Mouse (Mus musculus) kidney, adult 2 months (tissue): ENCODE measurements around the gene Lmo7.

Experiments used
- CTCF ChIP-seq: fragments of 200-500 bp; conservative IDR thresholded peaks from 2 replicates; pipeline ENCODE4 v1.5.1; 2011; ENCODE audit warnings: low read depth, mild to moderate bottlenecking, control low read depth, low read length, moderate library complexity, mixed read lengths; ENCODE audit not compliant: insufficient read depth, insufficient read length
- POLR2A ChIP-seq: fragments of 200-500 bp; IDR thresholded peaks from one replicate; pipeline ENCODE4 v1.6.1; 2011; ENCODE audit warnings: low read depth, low read length, control low read depth

- TF ChIP-seq POLR2A (no peak), CTCF (no peak)
Observed at GRCm38 (mm10) chr14:101844467-101844866, 114.7 kb downstream of the Lmo7 start.
